6 mouse cellular contexts compared by ENCODE assay signal in genomic region chr4:147197210-147197609, GRCm38 (mm10).
DNase-seq lines count a peak whose midpoint lies in the region; ATAC-seq and TF ChIP-seq lines count a peak whose summit lies in the region.
"Not testable (repeated sequence)": the region's sequence is repeated elsewhere in the genome, so short reads cannot be mapped to it uniquely, and the experiment has no call there.

No protein-coding gene starts in this region.

- H3K9ac ChIP-seq in forebrain, embryonic 11.5 days (ENCODE audit: low read length); hindbrain, embryonic 12.5 days; kidney, postnatal 0 days (ENCODE audit: low read depth, low read length); lung, embryonic 15.5 days: not testable (repeated sequence)

- H3K27ac ChIP-seq in forebrain, embryonic 11.5 days (ENCODE audit: low read depth, low read length); heart, embryonic 10.5 days; hindbrain, embryonic 12.5 days; kidney, postnatal 0 days; lung, embryonic 15.5 days: not testable (repeated sequence)

- H3K4me1 ChIP-seq in forebrain, embryonic 11.5 days (replicated peaks; ENCODE audit: control insufficient read depth, insufficient read depth, low read length); heart, embryonic 10.5 days; hindbrain, embryonic 12.5 days; kidney, postnatal 0 days (replicated peaks; ENCODE audit: insufficient read depth, low read length); lung, embryonic 15.5 days: not testable (repeated sequence)

- TF ChIP-seq CTCF in kidney, postnatal 0 days (IDR thresholded peaks at IDR 0.05; ENCODE audit: low read depth): not testable (repeated sequence)

- WGBS in forebrain, embryonic 11.5 days: 79% methylated on average over 2 of the region's 2 CpGs
- WGBS in heart, embryonic 10.5 days: 68% methylated on average over 2 of the region's 2 CpGs
- 89% methylated on average over 2 of the region's 2 CpGs for WGBS in hindbrain, embryonic 12.5 days
- WGBS in kidney, postnatal 0 days: 83% methylated on average over 2 of the region's 2 CpGs
- WGBS in lung, embryonic 15.5 days: 72% methylated on average over 2 of the region's 2 CpGs

- 0 out of 2 replicates have a peak, but pooled peaks have one; percentile 32 for ATAC-seq in forebrain, embryonic 11.5 days (replicated peaks; ENCODE audit: low FRiP score)
- ATAC-seq in hindbrain, embryonic 12.5 days (ENCODE audit: low FRiP score): 0 out of 2 replicates have a peak, but pooled peaks have one; percentile 36
- ATAC-seq in kidney, postnatal 0 days (replicated peaks; ENCODE audit: low FRiP score, low read depth): 0 out of 2 replicates have a peak, but pooled peaks have one; percentile 38
- peak; percentile 62; the same call in 1 of the 2 replicates for ATAC-seq in lung, embryonic 15.5 days (ENCODE audit: borderline replicate concordance, extremely low read depth, low FRiP score, low TSS enrichment)

- not testable (repeated sequence) for H3K4me2 ChIP-seq in forebrain, embryonic 11.5 days (ENCODE audit: low read depth, low read length, severe bottlenecking); hindbrain, embryonic 12.5 days (replicated peaks); kidney, postnatal 0 days (ENCODE audit: low read length); lung, embryonic 15.5 days

- H3K9me3 ChIP-seq in forebrain, embryonic 11.5 days (ENCODE audit: control insufficient read depth, low read length); heart, embryonic 10.5 days; hindbrain, embryonic 12.5 days (replicated peaks); kidney, postnatal 0 days (replicated peaks; ENCODE audit: low read length); lung, embryonic 15.5 days: not testable (repeated sequence)

- not testable (repeated sequence) for H3K36me3 ChIP-seq in forebrain, embryonic 11.5 days (ENCODE audit: control insufficient read depth, insufficient read depth, low read length); heart, embryonic 10.5 days; hindbrain, embryonic 12.5 days; kidney, postnatal 0 days (ENCODE audit: insufficient read depth, low read length); lung, embryonic 15.5 days

- DNase-seq in forebrain, embryonic 11.5 days (ENCODE audit: low spot score): peak; percentile 35
- peak; percentile 30 for DNase-seq in heart, embryonic 10.5 days (ENCODE audit: low spot score)
- DNase-seq in kidney, postnatal 0 days (ENCODE audit: low spot score): not testable (repeated sequence)
- peak; percentile 7 for DNase-seq in neural tube, embryonic 10.5 days (ENCODE audit: extremely low spot score, low spot score)

- not testable (repeated sequence) for H3K4me3 ChIP-seq in forebrain, embryonic 11.5 days (ENCODE audit: low read depth, low read length); heart, embryonic 10.5 days; hindbrain, embryonic 12.5 days; kidney, postnatal 0 days (replicated peaks; ENCODE audit: low read depth, low read length); lung, embryonic 15.5 days

- not testable (repeated sequence) for H3K27me3 ChIP-seq in forebrain, embryonic 11.5 days (ENCODE audit: control insufficient read depth, insufficient read depth, low read length); heart, embryonic 10.5 days (ENCODE audit: insufficient read depth, poor library complexity, severe bottlenecking); hindbrain, embryonic 12.5 days; kidney, postnatal 0 days (ENCODE audit: insufficient read depth, low read length); lung, embryonic 15.5 days
